Mouse (Mus musculus) hindbrain, embryonic 14.5 days (tissue): ENCODE data around the gene Rab7. TPM values are rescaled to one million over a fixed set of nuclear protein-coding genes. Genes with fewer than 3 reads are reported as not detected.
"Not testable (repeated sequence)": the region's sequence is repeated elsewhere in the genome, so short reads cannot be mapped to it uniquely, and the experiment has no call there.

Source experiments
- ATAC-seq: fragments of 200-750 bp; cut with Nextera tagmentation; 2 replicates; pipeline ENCODE4 v1.8.0; 2017; ENCODE audit warnings: moderate number of reproducible peaks, mild to moderate bottlenecking, moderate TSS enrichment, moderate library complexity; ENCODE audit not compliant: low FRiP score
- DNase-seq: peaks from one replicate; pipeline ENCODE4 v3.0.0-alpha.2; 2015; ENCODE audit warnings: low spot score
- H3K27ac ChIP-seq: fragments of 300-500 bp; sonication (generic); 2 replicates; pipeline ENCODE4 v1.5.1; 2014; ENCODE audit warnings: mild to moderate bottlenecking, moderate library complexity
- H3K27me3 ChIP-seq: fragments of 300-500 bp; sonication (generic); 2 replicates; pipeline ENCODE4 v1.6.1; 2014; ENCODE audit warnings: mild to moderate bottlenecking, low read length, mixed read lengths; ENCODE audit not compliant: control insufficient read depth, insufficient read depth
- H3K36me3 ChIP-seq: fragments of 300-500 bp; sonication (generic); replicated peaks from 2 replicates; pipeline ENCODE4 v1.6.1; 2014; ENCODE audit not compliant: control insufficient read depth, insufficient read depth
- H3K4me1 ChIP-seq: fragments of 300-500 bp; sonication (generic); replicated peaks from 2 replicates; pipeline ENCODE4 v1.6.1; 2014; ENCODE audit warnings: antibody characterized with exemption, low read length, mixed read lengths; ENCODE audit not compliant: control insufficient read depth, insufficient read depth
- H3K4me2 ChIP-seq: fragments of 300-500 bp; sonication (generic); replicated peaks from 2 replicates; pipeline ENCODE4 v1.6.1; 2014; ENCODE audit warnings: mild to moderate bottlenecking, moderate library complexity
- H3K4me3 ChIP-seq: fragments of 300-500 bp; sonication (generic); replicated peaks from 2 replicates; pipeline ENCODE4 v1.5.1; 2014; ENCODE audit warnings: mild to moderate bottlenecking, low read length
- H3K9ac ChIP-seq: fragments of 300-500 bp; sonication (generic); 2 replicates; pipeline ENCODE4 v1.6.1; 2014
- H3K9me3 ChIP-seq: fragments of 300-500 bp; sonication (generic); 2 replicates; pipeline ENCODE4 v1.6.1; 2016; ENCODE audit warnings: low read length; ENCODE audit not compliant: control insufficient read depth
- WGBS: fragments of 180-500 bp; shearing (Covaris S2); extraction: QIAGEN DNeasy Blood & Tissue Kit; methylation state at CpG from one replicate; pipeline ENCODE4 v1.1.7; 2014; 5-methylcytosine and 5-hydroxymethylcytosine counted together
- polyA plus RNA-seq: library from polyadenylated mRNA; unstranded; fragments of >200 nt; fragmentation: Nextera tagmentation; extraction: Ambion mirVana; gene quantifications from 2 replicates; pipeline ENCODE4 v1.2.1, GENCODE M21; 2014

Gene Rab7
- polyA plus RNA-seq, 1 experiment from 2014 or later: 377 TPM

GRCm38 (mm10) chr6:88017821-88018220 lies 27.2 kb downstream of the Rab7 start:
- DNase-seq (no peak), ATAC-seq (no peak)
- WGBS: 66% methylated on average over 4 of the region's 4 CpGs
- peaks cover 13% of the 10 kb centered on the region; the same call in 1 of the 2 replicates for H3K36me3 ChIP-seq
- H3K4me2 ChIP-seq: no peak overlapping the region
- H3K4me1 ChIP-seq: no peaks in the 10 kb centered on the region
- H3K4me3 ChIP-seq: no peak overlapping the region
- no peak overlapping the region for H3K9ac ChIP-seq
- no peaks in the 10 kb centered on the region for H3K9me3 ChIP-seq
- no peak overlapping the region for H3K27ac ChIP-seq
- H3K27me3 ChIP-seq: no peaks in the 10 kb centered on the region

GRCm38 (mm10) chr6:88015797-88016196 lies 29.3 kb downstream of the Rab7 start:
- ATAC-seq: no peak

GRCm38 (mm10) chr6:88013456-88013855 lies 31.6 kb downstream of the Rab7 start:
- no peak for DNase-seq
- H3K9me3 ChIP-seq: no peaks in the 10 kb centered on the region
- no peak overlapping the region for H3K27ac ChIP-seq
- peaks cover 46% of the 10 kb centered on the region for H3K36me3 ChIP-seq
- 88% methylated on average over 4 of the region's 4 CpGs for WGBS
- H3K4me3 ChIP-seq: no peak overlapping the region
- no peak overlapping the region for H3K4me2 ChIP-seq
- no peaks in the 10 kb centered on the region for H3K4me1 ChIP-seq
- H3K9ac ChIP-seq: no peak overlapping the region
- H3K27me3 ChIP-seq: no peaks in the 10 kb centered on the region
- ATAC-seq: no peak

More at GRCm38 (mm10) chr6:88015797-88016196, 29.3 kb downstream of the Rab7 start:
- peaks cover 26% of the 10 kb centered on the region; the same call in 1 of the 2 replicates for H3K36me3 ChIP-seq
- no peak overlapping the region for H3K4me3 ChIP-seq
- no peak for DNase-seq
- H3K9me3 ChIP-seq: no peaks in the 10 kb centered on the region
- H3K4me1 ChIP-seq: no peaks in the 10 kb centered on the region
- no peak overlapping the region for H3K4me2 ChIP-seq
- no peak overlapping the region for H3K27ac ChIP-seq
- H3K27me3 ChIP-seq: no peaks in the 10 kb centered on the region
- no peak overlapping the region for H3K9ac ChIP-seq
- WGBS: 87% methylated on average over 2 of the region's 2 CpGs

GRCm38 (mm10) chr6:88012601-88013000 lies 32.5 kb downstream of the Rab7 start:
- Histone ChIP-seq H3K4me1 (no peaks in the 10 kb centered on the region), H3K4me2 (no peak overlapping the region), H3K9ac (no peak overlapping the region), H3K9me3 (no peaks in the 10 kb centered on the region), H3K27me3 (no peaks in the 10 kb centered on the region), H3K4me3 (no peak overlapping the region), H3K27ac (no peak overlapping the region), H3K36me3 (peaks cover 54% of the 10 kb centered on the region)
- ATAC-seq (no peak), DNase-seq (no peak)
- 93% methylated on average over 2 of the region's 2 CpGs for WGBS

- not testable (repeated sequence) for H3K9ac ChIP-seq, H3K27ac ChIP-seq, DNase-seq, H3K4me1 ChIP-seq, H3K4me2 ChIP-seq, H3K27me3 ChIP-seq, ATAC-seq, H3K4me3 ChIP-seq, H3K9me3 ChIP-seq
- peaks cover 69% of the 10 kb centered on the region for H3K36me3 ChIP-seq
- WGBS: 84% methylated on average over 1 of the region's 1 CpGs
Measured at GRCm38 (mm10) chr6:88011106-88011505, 34.0 kb downstream of the Rab7 start.

GRCm38 (mm10) chr6:88009209-88009608 lies 35.9 kb downstream of the Rab7 start:
- no peak overlapping the region for H3K4me3 ChIP-seq
- DNase-seq (no peak), ATAC-seq (no peak)
- H3K27ac ChIP-seq: no peak overlapping the region
- 86% methylated on average over 4 of the region's 4 CpGs for WGBS
- H3K27me3 ChIP-seq: no peaks in the 10 kb centered on the region
- H3K4me1 ChIP-seq: no peaks in the 10 kb centered on the region
- no peak overlapping the region for H3K9ac ChIP-seq
- no peaks in the 10 kb centered on the region for H3K9me3 ChIP-seq
- H3K36me3 ChIP-seq: peaks cover 82% of the 10 kb centered on the region
- H3K4me2 ChIP-seq: no peak overlapping the region

- not testable (repeated sequence) for H3K4me3 ChIP-seq, H3K4me1 ChIP-seq, DNase-seq, H3K27ac ChIP-seq, H3K9ac ChIP-seq, H3K27me3 ChIP-seq, ATAC-seq, H3K9me3 ChIP-seq, H3K4me2 ChIP-seq
- WGBS: 92% methylated on average over 12 of the region's 14 CpGs
- H3K36me3 ChIP-seq: peaks cover 98% of the 10 kb centered on the region
Measured at GRCm38 (mm10) chr6:88004773-88005172, 40.3 kb downstream of the Rab7 start.

GRCm38 (mm10) chr6:88003439-88003838 lies 41.6 kb downstream of the Rab7 start:
- no peak for ATAC-seq
- Histone ChIP-seq H3K4me3 (no peak overlapping the region), H3K27me3 (no peaks in the 10 kb centered on the region), H3K27ac (no peak overlapping the region), H3K36me3 (peaks cover 96% of the 10 kb centered on the region), H3K4me1 (no peaks in the 10 kb centered on the region), H3K9me3 (no peaks in the 10 kb centered on the region), H3K4me2 (no peak overlapping the region), H3K9ac (no peak overlapping the region)
- 92% methylated on average over 4 of the region's 4 CpGs for WGBS
- no peak for DNase-seq

- no peaks in the 10 kb centered on the region for H3K9me3 ChIP-seq
- no peak overlapping the region for H3K9ac ChIP-seq
- H3K4me2 ChIP-seq: no peak overlapping the region
- ATAC-seq (no peak), DNase-seq (no peak)
- peaks cover 47% of the 10 kb centered on the region for H3K36me3 ChIP-seq
- H3K4me3 ChIP-seq: no peak overlapping the region
- H3K27me3 ChIP-seq: no peaks in the 10 kb centered on the region
- peaks cover 13% of the 10 kb centered on the region for H3K4me1 ChIP-seq
- WGBS: 87% methylated on average over 4 of the region's 4 CpGs
- no peak overlapping the region for H3K27ac ChIP-seq
Measured at GRCm38 (mm10) chr6:87998358-87998757, 46.7 kb downstream of the Rab7 start.

- 62% methylated on average over 7 of the region's 7 CpGs for WGBS
- Histone ChIP-seq H3K9me3 (no peaks in the 10 kb centered on the region), H3K4me2 (no peak overlapping the region), H3K4me1 (peaks cover 18% of the 10 kb centered on the region), H3K9ac (no peak overlapping the region), H3K4me3 (no peak overlapping the region), H3K36me3 (peaks cover 42% of the 10 kb centered on the region), H3K27ac (no peak overlapping the region), H3K27me3 (no peaks in the 10 kb centered on the region)
- ATAC-seq (peak; percentile 54; the same call in 1 of the 2 replicates), DNase-seq (peak; percentile 82)
Measured at GRCm38 (mm10) chr6:87997706-87998265, 47.3 kb downstream of the Rab7 start.
